Mouse (Mus musculus) CH12.LX (cell line): ENCODE data around the gene Cdk8. TPM values are rescaled to one million over a fixed set of nuclear protein-coding genes. Genes with fewer than 3 reads are reported as not detected.
A peak's percentile ranks its signal among the peaks of the same experiment; 100 is the strongest.

ENCODE experiments used
- DNase-seq: peaks from one replicate; pipeline ENCODE4 v3.0.0-alpha.2; 2013; ENCODE audit errors: extremely low read depth
- H3K27ac ChIP-seq: 2 replicates; pipeline ENCODE4 v1.5.1; 2012; ENCODE audit warnings: low read depth, mild to moderate bottlenecking, control low read depth, moderate library complexity; ENCODE audit not compliant: insufficient read depth
- H3K27me3 ChIP-seq: replicated peaks from 2 replicates; pipeline ENCODE3; 2012; ENCODE audit warnings: inconsistent platforms
- H3K36me3 ChIP-seq, 2 experiments: replicated peaks in 1 of 2; 2 replicates each; pipeline versions ENCODE3 to v1.6.1; 2012; ENCODE audit warnings: inconsistent platforms in 1 of 2, low read length in 1 of 2, mild to moderate bottlenecking in 1 of 2, mixed read lengths in 1 of 2, moderate library complexity in 1 of 2; ENCODE audit not compliant: control insufficient read depth in 1 of 2, insufficient read depth in 1 of 2
- H3K4me1 ChIP-seq, 2 experiments: 2 replicates each; pipeline ENCODE4 v1.6.1; 2012; ENCODE audit warnings: inconsistent platforms in 1 of 2, moderate library complexity in 1 of 2; ENCODE audit not compliant: insufficient read depth in 2 of 2, control insufficient read depth in 1 of 2
- H3K4me2 ChIP-seq: 2 replicates; pipeline ENCODE4 v1.6.1; 2012; ENCODE audit warnings: low read depth, mild to moderate bottlenecking, control low read depth; ENCODE audit not compliant: poor library complexity, insufficient read depth, severe bottlenecking
- H3K4me3 ChIP-seq, 3 experiments: fragments of 150-350 bp in 1 of 3; sonication (generic) in 1 of 3; replicated peaks in 1 of 3; 2 replicates each; pipeline versions ENCODE3 to v1.5.1; 2011 to 2012; ENCODE audit warnings: low read depth in 2 of 3, low read length in 2 of 3, mild to moderate bottlenecking in 2 of 3, moderate library complexity in 2 of 3, control low read depth in 1 of 3, improper control_type of control experiment in 1 of 3, inconsistent platforms in 1 of 3, mixed read lengths in 1 of 3; ENCODE audit not compliant: poor library complexity in 1 of 3
- H3K79me2 ChIP-seq: replicated peaks from 2 replicates; pipeline ENCODE4 v1.6.1; 2012; ENCODE audit warnings: mild to moderate bottlenecking, moderate library complexity; ENCODE audit not compliant: control insufficient read depth, poor library complexity, insufficient read depth, severe bottlenecking; ENCODE audit errors: extremely low read depth
- H3K9ac ChIP-seq: 2 replicates; pipeline ENCODE4 v1.6.1; 2012; ENCODE audit warnings: low read depth, mild to moderate bottlenecking, control low read depth, moderate library complexity; ENCODE audit not compliant: insufficient read depth
- H3K9me3 ChIP-seq: replicated peaks from 2 replicates; pipeline ENCODE3; 2012; ENCODE audit warnings: low read length, inconsistent platforms, mixed read lengths
- BHLHE40 ChIP-seq: IDR thresholded peaks from 2 replicates; pipeline ENCODE4 v1.6.1; 2011; ENCODE audit warnings: mild to moderate bottlenecking, low read depth, low read length, improper control_type of control experiment
- CTCF ChIP-seq, 2 experiments: IDR thresholded peaks in 1 of 2; conservative IDR thresholded peaks in 1 of 2; 2 replicates each; pipeline ENCODE4 v1.5.1; 2011 to 2012; ENCODE audit warnings: low read depth in 2 of 2, low read length in 2 of 2, improper control_type of control experiment in 1 of 2, inconsistent platforms in 1 of 2, mild to moderate bottlenecking in 1 of 2, moderate library complexity in 1 of 2
- GABPA ChIP-seq: IDR thresholded peaks from 2 replicates; pipeline ENCODE4 v1.6.1; 2012; ENCODE audit warnings: low read depth, low read length, improper control_type of control experiment, inconsistent platforms; ENCODE audit not compliant: insufficient replicate concordance
- HCFC1 ChIP-seq: IDR thresholded peaks from 2 replicates; pipeline ENCODE4 v1.6.1; 2012; ENCODE audit warnings: low read depth, mild to moderate bottlenecking, inconsistent platforms, low read length, improper control_type of control experiment
- JUN ChIP-seq: IDR thresholded peaks from 2 replicates; pipeline ENCODE4 v1.6.1; 2011; ENCODE audit warnings: low read depth, mild to moderate bottlenecking, low read length, improper control_type of control experiment, moderate library complexity; ENCODE audit not compliant: insufficient read depth
- JUND ChIP-seq: conservative IDR thresholded peaks from 2 replicates; pipeline ENCODE4 v1.6.1; 2011; ENCODE audit warnings: low read depth, low read length, improper control_type of control experiment
- MAFK ChIP-seq: IDR thresholded peaks from 2 replicates; pipeline ENCODE4 v1.6.1; 2011; ENCODE audit warnings: low read length, improper control_type of control experiment; ENCODE audit not compliant: insufficient replicate concordance
- MAX ChIP-seq: IDR thresholded peaks from 2 replicates; pipeline ENCODE4 v1.6.1; 2011; ENCODE audit warnings: low read length, improper control_type of control experiment
- MAZ ChIP-seq: IDR thresholded peaks from 2 replicates; pipeline ENCODE4 v1.6.1; 2012; ENCODE audit warnings: low read depth, mild to moderate bottlenecking, inconsistent platforms, low read length, improper control_type of control experiment, moderate library complexity
- MEF2A ChIP-seq: IDR thresholded peaks from 2 replicates; pipeline ENCODE4 v1.6.1; 2014; ENCODE audit warnings: low read depth, mild to moderate bottlenecking, inconsistent platforms, low read length, improper control_type of control experiment, borderline replicate concordance
- MYC ChIP-seq: IDR thresholded peaks from 2 replicates; pipeline ENCODE4 v1.6.1; 2011; ENCODE audit warnings: low read depth, mild to moderate bottlenecking, improper control_type of control experiment, low read length
- NELFE ChIP-seq: IDR thresholded peaks from 2 replicates; pipeline ENCODE4 v1.6.1; 2011; ENCODE audit warnings: low read depth, low read length, improper control_type of control experiment
- POLR2A ChIP-seq: IDR thresholded peaks from 2 replicates; pipeline ENCODE4 v1.6.1; 2011; ENCODE audit warnings: low read depth, mild to moderate bottlenecking, improper control_type of control experiment, low read length
- POLR2AphosphoS2 ChIP-seq: IDR thresholded peaks from 2 replicates; pipeline ENCODE4 v1.6.1; 2011; ENCODE audit warnings: low read depth, low read length, improper control_type of control experiment
- RCOR1 ChIP-seq: conservative IDR thresholded peaks from 2 replicates; pipeline ENCODE4 v1.6.1; 2012; ENCODE audit warnings: low read depth, mild to moderate bottlenecking, inconsistent platforms, low read length, improper control_type of control experiment
- SMC3 ChIP-seq: IDR thresholded peaks from 2 replicates; pipeline ENCODE4 v1.6.1; 2011; ENCODE audit warnings: low read depth, low read length, improper control_type of control experiment
- USF2 ChIP-seq: conservative IDR thresholded peaks from 2 replicates; pipeline ENCODE4 v1.6.1; 2011; ENCODE audit warnings: low read depth, low read length, improper control_type of control experiment
- ZKSCAN1 ChIP-seq: IDR thresholded peaks from 2 replicates; pipeline ENCODE4 v1.6.1; 2012; ENCODE audit warnings: low read depth, inconsistent platforms, low read length, improper control_type of control experiment, borderline replicate concordance
- dilution Hi-C: fragments of 300-500 bp; cut with MboI; formaldehyde crosslinking; loops from 2 replicates; pipeline ENCODE4 v1.14.3; 2020; ENCODE audit warnings: low sequenced_read_pairs; ENCODE audit not compliant: extremely low pct_unique_long_range_greater_than_20kb, extremely low pct_ligation_motif_present
- in situ Hi-C: fragments of 300-500 bp; cut with MboI; formaldehyde crosslinking; loops from 3 replicates; pipeline ENCODE4 v1.14.3; 2019; ENCODE audit warnings: low sequenced_read_pairs, low pct_ligation_motif_present, low pct_unique_long_range_greater_than_20kb, mixed read lengths
- polyA plus RNA-seq: library from polyadenylated mRNA; unstranded; fragments of >175 nt; gene quantifications from 2 replicates; pipeline ENCODE4 v1.2.1, GENCODE M21; 2012; ENCODE audit warnings: low read depth; ENCODE audit not compliant: insufficient read length
- total RNA-seq, 2 experiments: library from RNA; depleted of rRNA; stranded (reverse); fragments of 300-350 nt in 1 of 2; fragments of >200 nt in 1 of 2; gene quantifications; 2 replicates each; pipeline ENCODE4 v1.2.3; 2012 to 2014

The Cdk8 gene
- total and polyA plus RNA-seq, 3 experiments: 52.6 to 99.1 (median 69.9) TPM

GRCm38 (mm10) chr5:146330765-146331115 lies 99.7 kb downstream of the Cdk8 start:
- no peak for DNase-seq
- H3K4me1 ChIP-seq: 0 out of 4 replicates have a peak, but pooled peaks cover 0 to 2% of the 10 kb centered on the region in 2 experiments
- H3K79me2 ChIP-seq: no peaks in the 10 kb centered on the region
- no peak for TF ChIP-seq GABPA
- TF ChIP-seq CTCF (conservative IDR thresholded peaks at IDR 0.05 in 1 of 2, IDR thresholded peaks at IDR 0.05 in 1 of 2; ENCODE audit: low read depth in 2 of 2, low read length in 2 of 2): no peak
- TF ChIP-seq USF2: no peak
- TF ChIP-seq MYC: no peak
- TF ChIP-seq POLR2AphosphoS2: no peak
- TF ChIP-seq MAZ: no peak
- no peak for TF ChIP-seq RCOR1
- TF ChIP-seq SMC3: no peak
- TF ChIP-seq POLR2A: no peak
- TF ChIP-seq HCFC1: no peak
- no peak for TF ChIP-seq ZKSCAN1
- TF ChIP-seq BHLHE40: no peak
- no peak for TF ChIP-seq JUN
- no peak for TF ChIP-seq MAFK
- TF ChIP-seq MAX: no peak
- TF ChIP-seq NELFE: no peak
- H3K9ac ChIP-seq: no peak overlapping the region
- H3K9me3 ChIP-seq: no peaks in the 10 kb centered on the region
- in situ Hi-C loops (loop anchor here (10.0 kb wide), 2 partner anchors 84 to 144 kb away; no protein-coding TSS in a partner anchor), dilution Hi-C loops (no loop called here)
- no peaks in the 10 kb centered on the region for H3K36me3 ChIP-seq
- H3K27me3 ChIP-seq: peaks cover 45% of the 10 kb centered on the region
- H3K4me2 ChIP-seq: 0 out of 2 replicates have a peak overlapping the region, but pooled peaks have one; percentile 25
- no peak overlapping the region for H3K27ac ChIP-seq
- no peak overlapping the region for H3K4me3 ChIP-seq

DNA sequence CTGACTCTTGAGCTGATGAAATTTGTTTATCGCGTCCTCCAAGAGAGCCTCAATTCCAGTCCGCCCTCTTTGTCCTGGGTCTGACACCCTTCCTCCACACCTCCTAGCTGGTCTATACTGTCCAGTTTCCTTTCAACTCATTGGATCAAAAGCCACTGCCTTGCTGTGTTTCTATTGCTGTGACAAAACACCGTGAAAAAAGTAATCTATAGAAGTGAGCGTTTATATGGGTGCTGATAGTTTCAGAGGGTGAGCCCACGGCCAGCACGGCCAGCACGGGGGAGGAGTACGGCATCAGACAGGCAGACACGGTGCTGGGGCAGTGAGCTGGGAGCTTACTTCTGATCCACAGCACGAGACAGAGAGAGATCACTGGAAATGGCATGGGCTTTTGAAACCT lies 100.1 kb downstream of the Cdk8 start:
- H3K79me2 ChIP-seq: no peaks in the 10 kb centered on the region
- H3K4me2 ChIP-seq: 0 out of 2 replicates have a peak overlapping the region, but pooled peaks have one; percentile 25
- no peak overlapping the region for H3K9ac ChIP-seq
- H3K4me3 ChIP-seq: no peak overlapping the region
- TF ChIP-seq MEF2A: no peak
- no peak for TF ChIP-seq GABPA
- TF ChIP-seq USF2: no peak
- TF ChIP-seq MAX: no peak
- TF ChIP-seq RCOR1: no peak
- no peak for TF ChIP-seq JUND
- dilution Hi-C loops: no loop called here
- no peaks in the 10 kb centered on the region for H3K9me3 ChIP-seq
- in situ Hi-C loops: loop anchor here (10.0 kb wide), 2 partner anchors 84 to 144 kb away; no protein-coding TSS in a partner anchor
- H3K27ac ChIP-seq: no peak overlapping the region
- H3K36me3 ChIP-seq: no peaks in the 10 kb centered on the region
- no peak for DNase-seq
- H3K4me1 ChIP-seq: 0 out of 4 replicates have a peak, but pooled peaks cover 0 to 2% of the 10 kb centered on the region in 2 experiments
- peaks cover 44% of the 10 kb centered on the region for H3K27me3 ChIP-seq
